ENCODE assay signal across 8 mouse cellular contexts in genomic region chr10:78168792-78169191, GRCm38 (mm10). TPM values are rescaled to one million over a fixed set of nuclear protein-coding genes. Genes with fewer than 3 reads are reported as not detected.
DNase-seq lines count a peak whose midpoint lies in the region; ATAC-seq and TF ChIP-seq lines count a peak whose summit lies in the region.

No protein-coding gene starts in this region.

- TF ChIP-seq CTCF in cerebellum, adult 2 months (IDR thresholded peaks at IDR 0.05; ENCODE audit: borderline replicate concordance, insufficient read depth, low read depth, low read length), result no peak

- peak overlapping the region; percentile 74 for H3K4me2 ChIP-seq in neural tube, embryonic 11.5 days (ENCODE audit: low read depth)
- peak overlapping the region; percentile 89 for H3K4me2 ChIP-seq in limb, embryonic 12.5 days
- H3K4me2 ChIP-seq in stomach, embryonic 14.5 days (replicated peaks; ENCODE audit: low read depth, low read length), result peak overlapping the region; percentile 79

- H3K4me3 ChIP-seq in cerebellum, adult 2 months (replicated peaks; ENCODE audit: insufficient read depth, low read depth, low read length), result peak overlapping the region; percentile 86
- H3K4me3 ChIP-seq in neural tube, embryonic 11.5 days (ENCODE audit: low read depth, low read length), result peak overlapping the region; percentile 58
- H3K4me3 ChIP-seq in limb, embryonic 12.5 days (replicated peaks), result peak overlapping the region; percentile 80
- peak overlapping the region; percentile 94 for H3K4me3 ChIP-seq in stomach, embryonic 14.5 days (ENCODE audit: low read depth, low read length)

- ATAC-seq in cerebellum, adult (ENCODE audit: insufficient number of reproducible peaks, low FRiP score, low TSS enrichment), result no peak
- no peak for ATAC-seq in neural tube, embryonic 11.5 days (ENCODE audit: insufficient read depth, low FRiP score, low TSS enrichment)
- ATAC-seq in limb, embryonic 12.5 days (ENCODE audit: insufficient number of reproducible peaks, insufficient read depth, low FRiP score, low TSS enrichment, low read depth), result no peak
- no peak for ATAC-seq in stomach, embryonic 14.5 days (ENCODE audit: insufficient number of reproducible peaks, insufficient read depth, low FRiP score, low read depth)

- H3K27ac ChIP-seq in cerebellum, adult 2 months (ENCODE audit: insufficient read depth, low read length), result no peak overlapping the region
- H3K27ac ChIP-seq in neural tube, embryonic 11.5 days (ENCODE audit: low read depth, low read length), result no peak overlapping the region
- no peak overlapping the region for H3K27ac ChIP-seq in limb, embryonic 12.5 days
- no peak overlapping the region for H3K27ac ChIP-seq in stomach, embryonic 14.5 days (ENCODE audit: low read length)

- no peaks in the 10 kb centered on the region for H3K27me3 ChIP-seq in cerebellum, adult 2 months (ENCODE audit: control insufficient read depth, insufficient read depth, low read length)
- H3K27me3 ChIP-seq in neural tube, embryonic 11.5 days (ENCODE audit: control insufficient read depth, insufficient read depth, low read length), result no peaks in the 10 kb centered on the region
- no peaks in the 10 kb centered on the region for H3K27me3 ChIP-seq in limb, embryonic 12.5 days
- no peaks in the 10 kb centered on the region for H3K27me3 ChIP-seq in stomach, embryonic 14.5 days (ENCODE audit: control insufficient read depth, insufficient read depth, low read length)

- 21% methylated on average over 11 of the region's 11 CpGs for WGBS in cerebellum, adult 2 months
- 85% methylated on average over 11 of the region's 11 CpGs for WGBS in neural tube, embryonic 11.5 days
- 86% methylated on average over 11 of the region's 11 CpGs for WGBS in limb, embryonic 12.5 days
- WGBS in stomach, embryonic 14.5 days, result 85% methylated on average over 11 of the region's 11 CpGs

- no peak for DNase-seq in cerebellum, adult 2 months
- no peak for DNase-seq in neural tube, embryonic 11.5 days (ENCODE audit: low spot score)
- no peak for DNase-seq in neural tube, embryonic 10.5 days (ENCODE audit: extremely low spot score, low spot score)
- no peak for DNase-seq in ovary, postnatal 36 days (ENCODE audit: low spot score)
- DNase-seq in frontal cortex, postnatal 25 days (ENCODE audit: low spot score in 2 of 2), result no peak

- H3K4me1 ChIP-seq in cerebellum, adult 2 months (ENCODE audit: control insufficient read depth, insufficient read depth, low read length), result peaks cover 51% of the 10 kb centered on the region
- H3K4me1 ChIP-seq in neural tube, embryonic 11.5 days (ENCODE audit: control insufficient read depth, insufficient read depth, low read length), result no peaks in the 10 kb centered on the region
- H3K4me1 ChIP-seq in limb, embryonic 12.5 days (replicated peaks), result peaks cover 11% of the 10 kb centered on the region
- peaks cover 8% of the 10 kb centered on the region for H3K4me1 ChIP-seq in stomach, embryonic 14.5 days (ENCODE audit: control insufficient read depth, insufficient read depth, low read length)

- no peaks in the 10 kb centered on the region for H3K9me3 ChIP-seq in neural tube, embryonic 11.5 days (ENCODE audit: control insufficient read depth, low read length)
- no peaks in the 10 kb centered on the region for H3K9me3 ChIP-seq in limb, embryonic 12.5 days
- no peaks in the 10 kb centered on the region for H3K9me3 ChIP-seq in stomach, embryonic 14.5 days (ENCODE audit: control insufficient read depth, low read depth, low read length)

- H3K36me3 ChIP-seq in neural tube, embryonic 11.5 days (ENCODE audit: control insufficient read depth, insufficient read depth, low read length), result peaks cover 13% of the 10 kb centered on the region
- peaks cover 70% of the 10 kb centered on the region for H3K36me3 ChIP-seq in limb, embryonic 12.5 days
- peaks cover 27% of the 10 kb centered on the region for H3K36me3 ChIP-seq in stomach, embryonic 14.5 days (ENCODE audit: control insufficient read depth, insufficient read depth, low read length)

- no peak for TF ChIP-seq POLR2A in cerebellum, adult 2 months (IDR thresholded peaks at IDR 0.05; ENCODE audit: borderline replicate concordance, insufficient read depth, low read length)

- H3K9ac ChIP-seq in neural tube, embryonic 11.5 days (ENCODE audit: low read length), result no peak overlapping the region
- H3K9ac ChIP-seq in limb, embryonic 12.5 days (replicated peaks), result peak overlapping the region; percentile 76
- peak overlapping the region; percentile 77; the same call in 1 of the 2 replicates for H3K9ac ChIP-seq in stomach, embryonic 14.5 days (replicated peaks; ENCODE audit: low read depth, low read length)

RNA-seq across cellular contexts. Expression of gene D10Jhu81e, which starts 0.8 kb away (rescaled TPM):
- 169 and 172 TPM in 2 replicates for polyA plus RNA-seq in cerebellum, adult 2 months (2012; rRNA removed)
- polyA plus RNA-seq in neural tube, embryonic 11.5 days (2014; fragmentation: Nextera tagmentation; extraction: Ambion mirVana), result 15.8 and 17.8 TPM in 2 replicates
- polyA plus RNA-seq in limb, embryonic 12.5 days (2016; fragmentation: Nextera tagmentation; extraction: Ambion mirVana), result 30.9 and 34.0 TPM in 2 replicates
- polyA plus RNA-seq in stomach, embryonic 14.5 days (2014; fragmentation: Nextera tagmentation; extraction: Ambion mirVana), result 18.2 and 20.5 TPM in 2 replicates

RNA-seq across cellular contexts. Expression of gene Pwp2, which starts 16.2 kb away (rescaled TPM):
- polyA plus RNA-seq in cerebellum, adult 2 months (2012; rRNA removed), result 17.2 and 17.8 TPM in 2 replicates
- polyA plus RNA-seq in neural tube, embryonic 11.5 days (2014; fragmentation: Nextera tagmentation; extraction: Ambion mirVana), result 22.7 and 24.6 TPM in 2 replicates
- polyA plus RNA-seq in limb, embryonic 12.5 days (2016; fragmentation: Nextera tagmentation; extraction: Ambion mirVana), result 27.1 and 28.6 TPM in 2 replicates
- 14.0 and 14.1 TPM in 2 replicates for polyA plus RNA-seq in stomach, embryonic 14.5 days (2014; fragmentation: Nextera tagmentation; extraction: Ambion mirVana)
